Mouse (Mus musculus) left cerebral cortex, adult 9 months (tissue): ENCODE measurements around the gene Tmem171.

Source experiments
- DNase-seq, 2 experiments: peaks; one replicate each; pipeline ENCODE4 v3.0.0; 2022; ENCODE audit warnings: low spot score in 2 of 2

Tmem171 gene

DNA sequence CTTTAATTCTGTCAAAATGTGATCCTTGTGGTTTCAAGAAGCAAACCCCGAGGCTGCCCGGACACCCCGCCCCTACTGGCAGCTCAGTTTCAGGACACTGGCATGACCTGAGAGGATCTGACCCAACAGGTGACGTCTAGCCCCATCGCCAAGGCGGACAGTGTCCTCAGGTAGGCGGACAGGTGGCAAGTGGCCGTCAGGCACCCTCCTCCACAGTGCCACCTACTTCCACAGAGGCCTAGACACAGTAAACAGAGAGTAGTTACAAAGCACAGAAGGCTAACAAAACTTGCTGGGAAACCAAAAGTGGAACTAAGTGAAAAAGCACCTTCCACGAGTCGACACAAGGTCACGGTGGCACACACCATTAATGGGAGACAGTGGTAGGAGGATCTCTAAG is 1.3 kb downstream of the Tmem171 start:
- no peak for DNase-seq

DNA sequence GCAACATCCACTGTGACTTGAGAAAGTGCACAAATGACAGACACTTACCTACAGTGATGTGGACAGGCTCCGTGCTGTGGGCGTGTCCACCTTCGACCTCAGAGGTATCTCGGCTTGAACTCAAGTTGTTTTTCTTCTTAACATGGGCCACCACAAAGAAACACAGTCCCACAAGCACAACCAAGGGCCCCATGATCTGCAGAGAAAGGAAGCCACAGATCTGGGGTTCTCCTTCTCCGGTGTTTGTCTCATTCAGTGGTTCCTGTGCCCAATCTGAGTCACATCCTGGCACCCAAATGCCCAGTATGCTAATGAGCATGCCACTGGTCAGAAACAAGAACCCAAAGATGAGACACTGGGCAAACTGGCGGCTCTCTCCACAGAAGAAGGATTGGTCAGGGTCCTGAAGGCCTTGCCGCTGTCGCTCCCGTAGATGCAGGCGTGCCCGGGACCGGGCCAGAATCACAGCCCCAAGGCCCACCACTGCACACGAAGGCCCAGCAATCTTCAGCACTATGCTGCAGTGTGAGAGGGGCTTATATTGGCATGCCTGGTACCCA is 2.6 kb downstream of the Tmem171 start:
- no peak for DNase-seq

GRCm38 (mm10) chr13:98690886-98691285 is 3.7 kb downstream of the Tmem171 start:
- no peak for DNase-seq

- no peak for DNase-seq
Measured at GRCm38 (mm10) chr13:98689605-98690290, 4.9 kb downstream of the Tmem171 start.

DNA sequence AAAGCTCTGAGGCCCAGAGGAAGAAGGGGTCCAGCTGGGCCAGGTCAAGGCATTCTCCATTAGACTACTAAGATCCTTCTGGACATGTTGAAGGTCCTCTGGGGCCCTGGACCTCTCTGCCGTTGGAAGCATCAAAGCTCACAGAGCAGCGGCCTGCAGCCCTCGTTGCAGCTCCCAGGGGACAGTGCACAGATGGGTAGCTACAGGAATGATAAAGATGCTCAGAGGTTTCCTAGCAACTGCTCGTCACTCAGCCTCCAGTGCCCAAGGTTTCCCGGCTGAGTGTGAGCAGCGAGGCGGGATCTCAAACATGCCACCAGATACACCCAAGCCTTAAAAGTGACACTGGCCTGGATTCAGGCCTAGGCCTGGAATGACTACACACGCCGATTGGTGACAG is 6.7 kb downstream of the Tmem171 start:
- peak in 1 of 2 experiments; percentile 27 for DNase-seq

DNA sequence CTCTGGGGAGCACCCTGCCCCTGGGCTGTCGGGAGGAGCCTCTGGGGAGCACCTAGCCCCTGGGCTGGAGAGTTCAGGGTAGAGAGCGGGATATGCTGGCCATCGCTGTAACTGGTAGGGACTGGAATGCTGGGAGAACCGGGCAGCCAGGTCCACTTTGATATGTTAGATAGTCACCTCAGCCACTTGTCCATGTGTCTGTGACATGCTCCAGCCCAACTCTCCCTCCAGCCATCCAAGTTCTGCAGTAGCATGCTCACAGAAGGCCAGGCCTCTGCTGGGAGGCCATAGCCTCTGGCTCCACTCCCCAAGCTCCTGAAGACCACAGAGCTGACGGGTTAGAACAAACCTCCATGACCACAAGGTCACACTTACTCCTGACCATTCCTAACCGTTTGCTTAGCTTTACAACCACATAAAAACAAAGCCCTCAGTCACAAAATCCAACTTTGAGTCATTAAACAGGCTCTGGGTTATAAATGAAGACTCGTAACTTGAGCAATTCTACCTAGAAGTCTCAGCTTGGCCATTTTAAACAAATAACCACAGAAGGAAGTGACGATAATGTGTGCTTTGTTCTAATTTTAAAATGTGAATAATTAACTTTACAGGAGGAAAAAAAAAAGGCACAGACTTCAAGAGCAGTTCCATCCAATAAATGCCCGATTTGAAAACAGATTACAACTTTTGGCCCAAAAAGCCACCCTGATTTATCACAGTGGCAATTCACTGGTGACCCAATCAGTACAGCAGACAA is 10.3 kb downstream of the Tmem171 start:
- DNase-seq: no peak

- DNase-seq: no peak
Measured at GRCm38 (mm10) chr13:98683412-98683811, 11.2 kb downstream of the Tmem171 start.

- no peak for DNase-seq
Measured at GRCm38 (mm10) chr13:98680470-98681060, 14.1 kb downstream of the Tmem171 start.

- DNase-seq: no peak
Measured at GRCm38 (mm10) chr13:98679631-98680041, 15.0 kb downstream of the Tmem171 start.

GRCm38 (mm10) chr13:98679230-98679629 is 15.4 kb downstream of the Tmem171 start:
- DNase-seq: no peak

GRCm38 (mm10) chr13:98673922-98674321 is 20.7 kb downstream of the Tmem171 start:
- no peak for DNase-seq

DNA sequence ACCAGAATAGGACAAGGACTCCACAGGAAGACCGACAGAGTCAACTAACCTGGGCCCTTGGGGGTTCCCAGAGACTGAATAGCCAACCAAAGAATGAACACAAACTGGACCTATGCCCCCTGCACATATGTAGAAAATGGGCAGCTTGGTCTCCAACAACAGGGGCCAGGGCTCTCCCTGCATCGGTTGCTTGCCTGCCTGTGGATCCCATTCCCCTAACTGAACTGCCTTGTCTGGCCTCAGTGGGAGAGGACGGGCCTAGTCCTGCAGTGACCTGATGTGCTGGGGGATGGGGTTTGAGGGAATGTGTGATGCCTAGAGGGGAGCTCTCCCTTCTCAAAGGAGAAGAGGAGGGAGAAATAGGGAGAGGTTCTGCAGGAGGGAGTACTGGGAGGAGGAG is 25.3 kb downstream of the Tmem171 start:
- no peak for DNase-seq

DNA sequence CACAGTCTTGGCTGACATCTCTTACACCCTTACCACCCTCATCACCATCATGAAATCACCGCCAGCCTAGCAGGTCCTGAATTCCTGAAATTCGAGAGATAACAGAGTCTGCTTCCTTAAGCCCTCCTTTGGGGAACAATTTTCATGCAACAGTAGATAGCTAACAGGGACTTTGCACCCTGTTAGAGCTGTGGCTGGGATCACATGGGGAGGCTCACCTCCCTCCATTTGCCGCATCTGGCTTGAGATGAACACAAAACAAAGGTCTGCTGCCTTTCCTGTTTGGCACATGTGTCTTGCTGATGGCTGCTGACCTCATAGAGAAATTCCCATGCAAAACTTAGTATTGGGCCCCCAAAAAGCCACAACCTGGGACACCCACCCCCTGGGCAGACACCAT is 27.3 kb downstream of the Tmem171 start:
- DNase-seq: no peak

GRCm38 (mm10) chr13:98665240-98665639 is 29.4 kb downstream of the Tmem171 start:
- DNase-seq: no peak

DNA sequence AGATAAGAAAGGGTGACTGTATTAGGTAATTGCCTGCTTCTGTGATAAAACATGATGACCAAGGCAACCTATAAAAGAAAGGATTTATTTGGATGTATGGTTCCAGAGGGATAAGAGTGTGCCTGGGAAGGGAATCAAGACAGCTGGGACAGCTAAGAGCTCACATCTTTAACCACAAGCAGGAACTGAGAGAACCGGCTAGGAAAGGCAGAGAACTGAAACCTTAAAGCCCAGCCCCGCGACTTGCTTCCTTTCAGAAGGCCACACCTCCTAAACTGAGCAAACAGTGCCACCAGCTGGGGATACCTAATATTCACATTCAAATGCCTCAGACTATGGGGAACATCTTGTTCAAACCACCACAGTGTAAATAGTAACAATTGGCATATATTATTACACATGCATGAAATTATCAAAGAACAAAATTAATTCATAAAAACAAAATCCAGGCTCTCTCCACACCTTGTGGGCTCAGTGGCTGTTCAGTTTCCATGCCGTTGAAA is 32.4 kb downstream of the Tmem171 start:
- no peak for DNase-seq

- DNase-seq: peak in 1 of 2 experiments; percentile 56
Measured at GRCm38 (mm10) chr13:98656034-98656471, 38.6 kb downstream of the Tmem171 start.

DNA sequence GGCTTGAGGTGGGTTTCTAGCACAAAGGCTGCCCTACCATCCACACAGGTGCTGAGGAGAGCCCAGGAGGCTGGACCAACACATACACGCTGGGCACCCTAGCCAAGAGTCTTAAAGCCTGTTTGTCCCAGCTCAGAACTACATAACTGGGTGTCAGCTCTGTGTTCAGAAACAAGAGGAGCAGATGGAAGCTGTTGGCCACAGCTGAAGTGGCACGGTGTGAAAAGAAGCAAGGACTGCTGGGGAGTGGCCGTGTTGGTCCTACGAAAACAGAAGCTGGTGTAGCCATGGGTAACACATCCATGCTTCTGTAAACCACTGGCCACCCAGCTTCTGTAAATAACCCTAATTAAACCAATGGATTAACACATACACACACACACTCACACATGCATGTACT is 39.3 kb downstream of the Tmem171 start:
- peak in 1 of 2 experiments; percentile 6 for DNase-seq

DNA sequence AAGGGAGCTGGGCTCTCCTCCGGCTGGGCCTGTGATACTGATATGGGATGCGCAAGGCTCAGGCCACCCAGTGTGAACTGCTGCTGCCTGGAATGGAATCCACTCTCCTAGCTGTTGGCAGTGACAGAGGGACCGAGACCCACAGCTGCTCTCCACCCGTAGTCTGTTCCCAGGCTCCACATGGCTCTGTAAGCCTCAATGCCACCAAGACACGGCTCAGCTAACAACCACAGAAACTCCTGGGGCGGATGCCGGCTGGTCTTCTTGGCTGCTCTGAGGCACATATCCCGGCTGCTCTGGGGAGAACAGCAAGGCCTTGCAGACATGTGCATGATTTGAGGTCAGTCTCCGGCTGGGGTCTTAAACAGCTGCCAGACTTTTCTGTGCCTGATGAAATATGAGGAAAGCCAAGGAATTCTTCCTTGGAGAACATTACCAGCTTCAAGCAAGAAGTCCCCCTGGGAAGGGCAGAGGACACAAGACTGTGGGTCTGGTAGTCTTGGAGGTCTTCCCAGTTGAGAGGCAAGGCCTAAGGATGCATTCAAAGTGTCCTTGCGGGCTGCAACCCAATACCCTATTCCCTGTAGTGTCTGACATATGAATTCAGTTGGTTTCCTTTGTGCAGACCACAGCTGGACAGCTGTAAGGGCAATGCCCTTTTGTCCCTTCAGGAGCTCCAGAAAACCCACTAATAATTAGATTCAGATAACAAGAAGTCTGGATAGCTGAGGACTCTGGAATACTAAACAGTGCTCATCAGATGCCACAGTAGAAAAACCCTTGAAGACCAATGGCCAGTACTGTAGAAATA is 40.3 kb downstream of the Tmem171 start:
- no peak for DNase-seq

GRCm38 (mm10) chr13:98652194-98652593 is 42.4 kb downstream of the Tmem171 start:
- DNase-seq: peak in 1 of 2 experiments; percentile 47

DNA sequence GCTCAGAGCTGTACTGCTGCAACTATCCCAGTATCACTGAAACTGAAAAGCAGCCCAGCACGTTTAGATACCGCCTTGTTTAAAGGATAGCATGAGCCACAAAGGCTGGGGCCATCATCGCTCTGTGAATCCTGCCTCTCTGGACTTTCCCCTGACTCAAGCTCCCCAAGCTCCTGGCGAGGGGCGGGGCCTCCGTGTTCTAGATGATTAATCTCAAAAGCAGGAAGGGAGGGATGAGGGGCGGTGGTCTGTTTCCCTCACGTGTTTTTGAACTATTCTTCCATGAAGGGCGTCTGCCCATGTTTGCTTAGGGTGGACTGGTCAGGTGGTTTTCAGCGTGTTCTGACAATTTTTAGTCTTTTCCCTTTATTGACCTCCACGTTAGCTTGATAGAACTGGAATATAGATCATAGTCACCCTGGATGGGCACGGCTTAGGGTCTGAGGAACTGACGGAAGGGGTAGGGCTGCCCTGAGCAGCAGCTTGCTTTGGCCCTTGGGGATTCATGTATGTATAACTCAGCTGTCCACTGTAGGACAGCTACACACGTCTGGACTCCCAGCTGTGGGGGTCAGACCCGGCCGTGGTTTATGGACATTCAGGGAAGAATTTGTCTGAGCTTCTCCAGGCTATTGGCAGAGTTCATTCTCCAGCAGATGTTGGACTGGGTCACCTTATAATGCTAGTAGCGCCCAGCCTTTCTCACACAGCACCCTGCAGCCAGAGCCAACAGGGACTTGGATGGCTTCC is 43.2 kb downstream of the Tmem171 start:
- DNase-seq: no peak
